Comparison of ENCODE assay signal across 25 mouse cellular contexts in genomic region chr4:45524602-45525001, GRCm38 (mm10). TPM values are rescaled to one million over a fixed set of nuclear protein-coding genes. Genes with fewer than 3 reads are reported as not detected.
DNase-seq lines count a peak whose midpoint lies in the region; ATAC-seq and TF ChIP-seq lines count a peak whose summit lies in the region.
"Had no signal": no experiment of that assay in that cellular context is flagged by ENCODE, and none has a peak within 500 bp of the region (broad histone marks: within the 10 kb centered on the region; RNA-seq: fewer than 3 reads in every experiment).

No protein-coding gene starts in this region.

- no peaks in the 10 kb centered on the region for H3K9me3 ChIP-seq in embryonic facial prominence, embryonic 14.5 days (ENCODE audit: control insufficient read depth, low read length)
- H3K9me3 ChIP-seq in embryonic facial prominence, embryonic 10.5 days: no peaks in the 10 kb centered on the region
- no peaks in the 10 kb centered on the region for H3K9me3 ChIP-seq in limb, embryonic 14.5 days (ENCODE audit: control insufficient read depth, low read length)
- no peaks in the 10 kb centered on the region for H3K9me3 ChIP-seq in limb, embryonic 10.5 days (replicated peaks)
- H3K9me3 ChIP-seq: embryonic facial prominence, embryonic 15.5 days; forebrain, embryonic 10.5 days; heart, embryonic 12.5 days; hindbrain, embryonic 10.5 days had no signal

- H3K27me3 ChIP-seq in embryonic facial prominence, embryonic 14.5 days (replicated peaks; ENCODE audit: control insufficient read depth, insufficient read depth, low read length): no peaks in the 10 kb centered on the region
- H3K27me3 ChIP-seq in embryonic facial prominence, embryonic 10.5 days (replicated peaks; ENCODE audit: low read depth, poor library complexity, severe bottlenecking): peaks cover 16% of the 10 kb centered on the region; the same call in 1 of the 2 replicates
- H3K27me3 ChIP-seq in limb, embryonic 14.5 days (ENCODE audit: control insufficient read depth, insufficient read depth, low read length): no peaks in the 10 kb centered on the region
- no peaks in the 10 kb centered on the region for H3K27me3 ChIP-seq in limb, embryonic 10.5 days (ENCODE audit: low read depth, poor library complexity, severe bottlenecking)
- H3K27me3 ChIP-seq: CH12.LX; embryonic facial prominence, embryonic 15.5 days; heart, embryonic 12.5 days had no signal

- no peak overlapping the region for H3K4me3 ChIP-seq in embryonic facial prominence, embryonic 14.5 days (ENCODE audit: low read depth, low read length)
- no peak overlapping the region for H3K4me3 ChIP-seq in embryonic facial prominence, embryonic 10.5 days
- H3K4me3 ChIP-seq in limb, embryonic 14.5 days (replicated peaks; ENCODE audit: low read length): no peak overlapping the region
- H3K4me3 ChIP-seq in limb, embryonic 10.5 days: no peak overlapping the region
- H3K4me3 ChIP-seq: embryonic facial prominence, embryonic 15.5 days; erythroblast, embryonic 14.5 days; forebrain, embryonic 10.5 days; gastrocnemius, adult 2 months; heart, adult 2 months; heart, embryonic 12.5 days; hindbrain, embryonic 10.5 days had no signal

- WGBS in embryonic facial prominence, embryonic 14.5 days: 86% methylated on average over 4 of the region's 4 CpGs
- 93% methylated on average over 4 of the region's 4 CpGs for WGBS in embryonic facial prominence, embryonic 10.5 days
- 86% methylated on average over 4 of the region's 4 CpGs for WGBS in limb, embryonic 14.5 days
- WGBS in limb, embryonic 10.5 days: 90% methylated on average over 4 of the region's 4 CpGs

- DNase-seq in embryonic facial prominence, embryonic 14.5 days (ENCODE audit: low spot score): peak; percentile 40
- DNase-seq in embryonic facial prominence, embryonic 10.5 days (ENCODE audit: low spot score): no peak
- DNase-seq in limb, embryonic 14.5 days (ENCODE audit: low spot score): no peak
- DNase-seq in limb, embryonic 10.5 days (ENCODE audit: low spot score): no peak
- DNase-seq in 416B (ENCODE audit: low read depth): peak; percentile 90
- DNase-seq in R1 (ENCODE audit: low read depth, low spot score): peak; percentile 66
- no peak for DNase-seq in adrenal gland, adult 8-10 months
- no peak for DNase-seq in left cerebral cortex, postnatal 36 days (ENCODE audit: low spot score in 2 of 2)
- DNase-seq: adrenal gland, postnatal 25 days; cerebellum, adult 18-20 months; cerebellum, adult 9-11 months; cerebellum, postnatal 36 days; gastrocnemius, adult 2 months; gastrocnemius, postnatal 36 days; heart, adult 2 months had no signal

- H3K4me2 ChIP-seq in embryonic facial prominence, embryonic 14.5 days (ENCODE audit: low read depth, low read length): no peak overlapping the region
- H3K4me2 ChIP-seq in limb, embryonic 14.5 days (replicated peaks; ENCODE audit: low read depth, low read length, severe bottlenecking): no peak overlapping the region
- H3K4me2 ChIP-seq: embryonic facial prominence, embryonic 15.5 days; heart, embryonic 12.5 days had no signal

- no peak overlapping the region for H3K9ac ChIP-seq in embryonic facial prominence, embryonic 14.5 days (ENCODE audit: low read depth, low read length)
- no peak overlapping the region for H3K9ac ChIP-seq in limb, embryonic 14.5 days (ENCODE audit: low read depth, low read length, severe bottlenecking)
- H3K9ac ChIP-seq: embryonic facial prominence, embryonic 15.5 days; heart, embryonic 12.5 days; hindbrain, embryonic 14.5 days had no signal

- H3K27ac ChIP-seq in embryonic facial prominence, embryonic 14.5 days (replicated peaks; ENCODE audit: low read depth, low read length): no peak overlapping the region
- H3K27ac ChIP-seq in embryonic facial prominence, embryonic 10.5 days (replicated peaks): no peak overlapping the region
- no peak overlapping the region for H3K27ac ChIP-seq in limb, embryonic 14.5 days (replicated peaks; ENCODE audit: low read depth, low read length)
- no peak overlapping the region for H3K27ac ChIP-seq in limb, embryonic 10.5 days
- H3K27ac ChIP-seq: embryonic facial prominence, embryonic 15.5 days; forebrain, embryonic 10.5 days; heart, adult 2 months; hindbrain, embryonic 10.5 days; hindbrain, embryonic 14.5 days had no signal

- H3K4me1 ChIP-seq in embryonic facial prominence, embryonic 14.5 days (ENCODE audit: control insufficient read depth, insufficient read depth, low read length): peaks cover 16% of the 10 kb centered on the region
- H3K4me1 ChIP-seq in embryonic facial prominence, embryonic 10.5 days: peaks cover 74% of the 10 kb centered on the region
- peaks cover 23% of the 10 kb centered on the region for H3K4me1 ChIP-seq in limb, embryonic 14.5 days (ENCODE audit: control insufficient read depth, insufficient read depth, low read length)
- H3K4me1 ChIP-seq in limb, embryonic 10.5 days: peaks cover 79% of the 10 kb centered on the region

- intact Hi-C loops in left cerebral cortex, postnatal 36 days (cut with DNase I): loop anchor here (5.0 kb wide), 2 partner anchors 52 to 248 kb away; no protein-coding TSS in a partner anchor

- H3K36me3 ChIP-seq in embryonic facial prominence, embryonic 14.5 days (ENCODE audit: control insufficient read depth, insufficient read depth, low read length): 0 out of 2 replicates have a peak, but pooled peaks cover 8% of the 10 kb centered on the region
- peaks cover 35% of the 10 kb centered on the region for H3K36me3 ChIP-seq in embryonic facial prominence, embryonic 10.5 days (replicated peaks)
- H3K36me3 ChIP-seq in limb, embryonic 14.5 days (ENCODE audit: control insufficient read depth, insufficient read depth, low read length): peaks cover 6% of the 10 kb centered on the region; the same call in 1 of the 2 replicates
- peaks cover 31% of the 10 kb centered on the region for H3K36me3 ChIP-seq in limb, embryonic 10.5 days
- H3K36me3 ChIP-seq: embryonic facial prominence, embryonic 15.5 days; G1E had no signal

- ATAC-seq in embryonic facial prominence, embryonic 14.5 days (ENCODE audit: low read depth): no peak
- 0 out of 2 replicates have a peak, but pooled peaks have one; percentile 10 for ATAC-seq in limb, embryonic 14.5 days (ENCODE audit: low FRiP score, low read depth)
- ATAC-seq: activated CD4-positive, CD25-positive, alpha-beta regulatory T cell, adult 4 months; forebrain, embryonic 14.5 days had no signal

- TF ChIP-seq POLR2A in limb, embryonic 14.5 days (IDR thresholded peaks at IDR 0.05; ENCODE audit: borderline replicate concordance, extremely low read depth, insufficient read depth, insufficient read length): no peak

RNA-seq across cellular contexts. Expression of gene Shb, which starts 7.7 kb away (rescaled TPM):
- polyA plus RNA-seq in embryonic facial prominence, embryonic 14.5 days (2014; fragmentation: Nextera tagmentation; extraction: Ambion mirVana): 9.7 and 11.3 TPM in 2 replicates
- polyA plus RNA-seq in embryonic facial prominence, embryonic 10.5 days (2016; fragmentation: Nextera tagmentation; extraction: Ambion mirVana): 3.9 and 4.9 TPM in 2 replicates
- 19.0 and 20.9 TPM in 2 replicates for polyA plus RNA-seq in limb, embryonic 14.5 days (2012; rRNA removed)
- 9.2 and 10.6 TPM in 2 replicates for polyA plus RNA-seq in limb, embryonic 14.5 days (2014; fragmentation: Nextera tagmentation; extraction: Ambion mirVana)
- 4.3 and 4.8 TPM in 2 replicates for polyA plus RNA-seq in limb, embryonic 10.5 days (2016; fragmentation: Nextera tagmentation; extraction: Ambion mirVana)
- total RNA-seq in adrenal gland, adult 8-10 months (2022): 100 to 1,000 TPM in 2 of 4 experiments, 10 to 100 TPM in 2; 39.5 to 104 (median 79.0) TPM
- total RNA-seq in left cerebral cortex, postnatal 36 days (2021): 10 to 100 TPM; 11.5 to 14.5 TPM
- total RNA-seq: G1E had no signal
- polyA plus RNA-seq: activated CD4-positive, CD25-positive, alpha-beta regulatory T cell, adult 4 months; G1E had no signal

Comparison
In these comparisons a context has a peak if more than half of its experiments do, and no peak if none do; other contexts are left out.
1. DNase-seq: peak in embryonic facial prominence, embryonic 14.5 days (single experiment), 416B (single experiment) and R1 (single experiment); none in embryonic facial prominence, embryonic 10.5 days (single experiment), limb, embryonic 14.5 days (single experiment), limb, embryonic 10.5 days (single experiment), adrenal gland, adult 8-10 months (single experiment) and left cerebral cortex, postnatal 36 days (0 of 2).